In the genomic region with DNA sequence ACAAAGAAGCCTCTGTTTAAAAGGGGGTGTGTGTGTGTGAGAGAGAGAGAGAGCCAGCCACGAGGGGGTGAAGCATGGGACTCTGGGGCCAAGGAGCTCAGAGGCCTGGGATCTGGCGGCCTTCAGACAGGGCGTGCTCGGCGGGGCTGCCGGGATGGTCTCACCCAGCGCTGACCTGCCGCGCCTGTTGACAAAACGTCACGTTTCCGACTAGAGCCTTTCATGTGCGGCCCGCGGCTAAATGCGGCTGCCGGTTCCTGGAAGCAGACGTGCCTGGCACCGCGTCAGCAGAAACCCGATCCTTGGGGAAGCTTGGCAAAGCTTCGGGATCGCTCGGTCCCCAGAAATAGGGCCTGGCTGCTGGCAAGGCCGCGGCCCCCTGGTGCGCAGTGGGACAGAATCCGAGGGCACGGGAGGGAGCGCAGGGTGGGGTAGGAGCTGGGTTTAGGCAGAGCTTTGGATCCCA, we compare ENCODE assay signal across 8 mouse cellular contexts. TPM values are rescaled to one million over a fixed set of nuclear protein-coding genes. Genes with fewer than 3 reads are reported as not detected.
DNase-seq lines count a peak whose midpoint lies in the region; ATAC-seq and TF ChIP-seq lines count a peak whose summit lies in the region.

No protein-coding gene starts in this region.

- TF ChIP-seq CTCF in small intestine, adult 2 months (IDR thresholded peaks at IDR 0.05; ENCODE audit: extremely low read depth, insufficient read length, insufficient replicate concordance, low read depth, low read length), result 0 out of 2 replicates have a peak, but pooled peaks have one; percentile 13

- TF ChIP-seq POLR2A in small intestine, adult 2 months (IDR thresholded peaks at IDR 0.05; ENCODE audit: low read depth, low read length), result peak; percentile 37; the same call in 1 of the 2 replicates

- H3K4me2 ChIP-seq in forebrain, embryonic 11.5 days (ENCODE audit: low read depth, low read length, severe bottlenecking), result peak overlapping the region; percentile 52
- H3K4me2 ChIP-seq in heart, embryonic 13.5 days, result peak overlapping the region; percentile 67
- H3K4me2 ChIP-seq in kidney, embryonic 15.5 days, result peak overlapping the region; percentile 64
- H3K4me2 ChIP-seq in limb, embryonic 13.5 days (replicated peaks), result peak overlapping the region; percentile 68
- H3K4me2 ChIP-seq in midbrain, embryonic 13.5 days (replicated peaks), result peak overlapping the region; percentile 71

- peak overlapping the region; percentile 58 for H3K9ac ChIP-seq in forebrain, embryonic 11.5 days (ENCODE audit: low read length)
- peak overlapping the region; percentile 78 for H3K9ac ChIP-seq in heart, embryonic 13.5 days
- H3K9ac ChIP-seq in kidney, embryonic 15.5 days, result peak overlapping the region; percentile 41
- peak overlapping the region; percentile 58 for H3K9ac ChIP-seq in limb, embryonic 13.5 days
- peak overlapping the region; percentile 58 for H3K9ac ChIP-seq in midbrain, embryonic 13.5 days (replicated peaks)

- peak; percentile 84 for ATAC-seq in forebrain, embryonic 11.5 days (replicated peaks; ENCODE audit: low FRiP score)
- ATAC-seq in heart, embryonic 13.5 days (ENCODE audit: extremely low read depth, insufficient number of reproducible peaks, low FRiP score, low TSS enrichment), result peak; percentile 69; the same call in 1 of the 2 replicates
- ATAC-seq in kidney, embryonic 15.5 days (replicated peaks; ENCODE audit: low FRiP score), result peak; percentile 91
- peak; percentile 93 for ATAC-seq in limb, embryonic 13.5 days (ENCODE audit: low FRiP score, low read depth)
- peak; percentile 91 for ATAC-seq in midbrain, embryonic 13.5 days
- ATAC-seq in erythroid progenitor cell, adult 5-6 weeks (replicated peaks; ENCODE audit: low FRiP score, poor library complexity, severe bottlenecking), result no peak

- no peaks in the 10 kb centered on the region for H3K36me3 ChIP-seq in forebrain, embryonic 11.5 days (ENCODE audit: control insufficient read depth, insufficient read depth, low read length)
- H3K36me3 ChIP-seq in heart, embryonic 13.5 days, result peaks cover 31% of the 10 kb centered on the region
- peaks cover 18% of the 10 kb centered on the region for H3K36me3 ChIP-seq in kidney, embryonic 15.5 days
- H3K36me3 ChIP-seq in limb, embryonic 13.5 days, result peaks cover 17% of the 10 kb centered on the region
- H3K36me3 ChIP-seq in midbrain, embryonic 13.5 days, result peaks cover 4% of the 10 kb centered on the region
- H3K36me3 ChIP-seq in small intestine, adult 2 months (ENCODE audit: control insufficient read depth, insufficient read depth, low read length), result peaks cover 27% of the 10 kb centered on the region

- H3K9me3 ChIP-seq in forebrain, embryonic 11.5 days (ENCODE audit: control insufficient read depth, low read length), result no peaks in the 10 kb centered on the region
- H3K9me3 ChIP-seq in heart, embryonic 13.5 days, result no peaks in the 10 kb centered on the region
- no peaks in the 10 kb centered on the region for H3K9me3 ChIP-seq in kidney, embryonic 15.5 days (replicated peaks)
- no peaks in the 10 kb centered on the region for H3K9me3 ChIP-seq in limb, embryonic 13.5 days
- no peaks in the 10 kb centered on the region for H3K9me3 ChIP-seq in midbrain, embryonic 13.5 days

- peak overlapping the region; percentile 13 for H3K4me3 ChIP-seq in brown adipose tissue, adult 24 weeks (ENCODE audit: insufficient read depth, low read depth, low read length)
- H3K4me3 ChIP-seq in forebrain, embryonic 11.5 days (ENCODE audit: low read depth, low read length), result peak overlapping the region; percentile 15
- H3K4me3 ChIP-seq in heart, embryonic 13.5 days, result peak overlapping the region; percentile 41
- H3K4me3 ChIP-seq in kidney, embryonic 15.5 days (replicated peaks), result peak overlapping the region; percentile 32
- H3K4me3 ChIP-seq in limb, embryonic 13.5 days, result peak overlapping the region; percentile 36
- peak overlapping the region; percentile 34 for H3K4me3 ChIP-seq in midbrain, embryonic 13.5 days (replicated peaks)
- H3K4me3 ChIP-seq in small intestine, adult 2 months (ENCODE audit: low read depth, low read length), result peak overlapping the region; percentile 45

- DNase-seq in forebrain, embryonic 11.5 days (ENCODE audit: low spot score), result peak; percentile 84

- H3K27ac ChIP-seq in brown adipose tissue, adult 24 weeks (replicated peaks; ENCODE audit: low read depth, low read length), result peak overlapping the region; percentile 79
- H3K27ac ChIP-seq in forebrain, embryonic 11.5 days (ENCODE audit: low read depth, low read length), result no peak overlapping the region
- peak overlapping the region; percentile 85 for H3K27ac ChIP-seq in heart, embryonic 13.5 days (replicated peaks)
- peak overlapping the region; percentile 25 for H3K27ac ChIP-seq in kidney, embryonic 15.5 days
- peak overlapping the region; percentile 79 for H3K27ac ChIP-seq in limb, embryonic 13.5 days
- peak overlapping the region; percentile 39; the same call in 1 of the 2 replicates for H3K27ac ChIP-seq in midbrain, embryonic 13.5 days
- H3K27ac ChIP-seq in small intestine, adult 2 months (ENCODE audit: insufficient read depth, low read depth, low read length), result peak overlapping the region; percentile 71

- WGBS in forebrain, embryonic 11.5 days, result under 1% methylated on average over 30 of the region's 30 CpGs
- 1% methylated on average over 30 of the region's 30 CpGs for WGBS in heart, embryonic 13.5 days
- WGBS in kidney, embryonic 15.5 days, result under 1% methylated on average over 30 of the region's 30 CpGs
- under 1% methylated on average over 30 of the region's 30 CpGs for WGBS in limb, embryonic 13.5 days
- under 1% methylated on average over 30 of the region's 30 CpGs for WGBS in midbrain, embryonic 13.5 days
- 2% methylated on average over 30 of the region's 30 CpGs for WGBS in small intestine, adult 2 months

- H3K27me3 ChIP-seq in forebrain, embryonic 11.5 days (ENCODE audit: control insufficient read depth, insufficient read depth, low read length), result 0 out of 2 replicates have a peak, but pooled peaks cover 2% of the 10 kb centered on the region
- H3K27me3 ChIP-seq in heart, embryonic 13.5 days (replicated peaks), result no peaks in the 10 kb centered on the region
- H3K27me3 ChIP-seq in kidney, embryonic 15.5 days, result peaks cover 5% of the 10 kb centered on the region; the same call in 1 of the 2 replicates
- peaks cover 15% of the 10 kb centered on the region for H3K27me3 ChIP-seq in limb, embryonic 13.5 days
- peaks cover 27% of the 10 kb centered on the region for H3K27me3 ChIP-seq in midbrain, embryonic 13.5 days
- H3K27me3 ChIP-seq in small intestine, adult 2 months (ENCODE audit: control insufficient read depth, insufficient read depth, low read length), result no peaks in the 10 kb centered on the region

- peaks cover 13% of the 10 kb centered on the region for H3K4me1 ChIP-seq in brown adipose tissue, adult 24 weeks (ENCODE audit: control insufficient read depth, insufficient read depth, insufficient read length, low read length)
- H3K4me1 ChIP-seq in forebrain, embryonic 11.5 days (replicated peaks; ENCODE audit: control insufficient read depth, insufficient read depth, low read length), result peaks cover 10% of the 10 kb centered on the region
- H3K4me1 ChIP-seq in heart, embryonic 13.5 days, result peaks cover 49% of the 10 kb centered on the region
- H3K4me1 ChIP-seq in kidney, embryonic 15.5 days, result peaks cover 19% of the 10 kb centered on the region
- peaks cover 13% of the 10 kb centered on the region for H3K4me1 ChIP-seq in limb, embryonic 13.5 days
- H3K4me1 ChIP-seq in midbrain, embryonic 13.5 days (replicated peaks), result peaks cover 16% of the 10 kb centered on the region
- peaks cover 22% of the 10 kb centered on the region for H3K4me1 ChIP-seq in small intestine, adult 2 months (ENCODE audit: control insufficient read depth, insufficient read depth, insufficient read length, low read length)

RNA-seq across cellular contexts. Expression of gene Bhlhe40, which starts 7.9 kb away (rescaled TPM):
- 74.0 and 122 TPM in 2 replicates for polyA plus RNA-seq in brown adipose tissue, adult 24 weeks (2012; ENCODE audit: insufficient read depth, insufficient read length, missing spikeins)
- polyA plus RNA-seq in forebrain, embryonic 11.5 days (2014; fragmentation: Nextera tagmentation; extraction: Ambion mirVana), result 5.7 and 6.9 TPM in 2 replicates
- 15.1 and 19.7 TPM in 2 replicates for polyA plus RNA-seq in heart, embryonic 13.5 days (2015; fragmentation: Nextera tagmentation; extraction: Ambion mirVana)
- polyA plus RNA-seq in kidney, embryonic 15.5 days (2015; fragmentation: Nextera tagmentation; extraction: Ambion mirVana), result 15.9 and 16.0 TPM in 2 replicates
- polyA plus RNA-seq in limb, embryonic 13.5 days (2015; fragmentation: Nextera tagmentation; extraction: Ambion mirVana), result 8.5 and 9.2 TPM in 2 replicates
- 3.3 and 3.4 TPM in 2 replicates for polyA plus RNA-seq in midbrain, embryonic 13.5 days (2015; fragmentation: Nextera tagmentation; extraction: Ambion mirVana)
- polyA plus RNA-seq in small intestine, adult 2 months (2012; rRNA removed), result 10.7 and 22.2 TPM in 2 replicates
- 1.3 and 2.5 TPM in 2 replicates for total RNA-seq in erythroid progenitor cell, adult 5-6 weeks (2015; ENCODE audit: low replicate concordance)
- total RNA-seq in erythroid progenitor cell, adult 5-6 weeks (2017; ENCODE audit: low replicate concordance), result 2.6 and 5.6 TPM in 2 replicates
